Mouse (Mus musculus) lung, postnatal 0 days (tissue): ENCODE data around the gene Usp39. TPM values are rescaled to one million over a fixed set of nuclear protein-coding genes. Genes with fewer than 3 reads are reported as not detected.

Experiments
- ATAC-seq: fragments of 200-750 bp; cut with Nextera tagmentation; 2 replicates; pipeline ENCODE4 v1.8.0; 2017; ENCODE audit warnings: moderate library complexity
- DNase-seq: peaks from one replicate; pipeline ENCODE4 v3.0.0-alpha.2; 2016; ENCODE audit warnings: low spot score
- H3K27ac ChIP-seq: fragments of 300-500 bp; sonication (generic); 2 replicates; pipeline ENCODE4 v1.5.1; 2014; ENCODE audit warnings: antibody characterized with exemption, mild to moderate bottlenecking, low read length, mixed read lengths
- H3K27me3 ChIP-seq: fragments of 300-500 bp; sonication (generic); replicated peaks from 2 replicates; pipeline ENCODE4 v1.6.1; 2014; ENCODE audit warnings: low read length, mixed read lengths; ENCODE audit not compliant: insufficient read depth
- H3K36me3 ChIP-seq: fragments of 300-500 bp; sonication (generic); 2 replicates; pipeline ENCODE4 v1.6.1; 2014; ENCODE audit warnings: low read length, mixed read lengths; ENCODE audit not compliant: insufficient read depth
- H3K4me1 ChIP-seq: fragments of 300-500 bp; sonication (generic); 2 replicates; pipeline ENCODE4 v1.6.1; 2014; ENCODE audit warnings: antibody characterized with exemption, low read depth, low read length, mixed read lengths; ENCODE audit not compliant: insufficient read depth
- H3K4me2 ChIP-seq: fragments of 300-500 bp; sonication (generic); replicated peaks from 2 replicates; pipeline ENCODE4 v1.6.1; 2014; ENCODE audit warnings: low read depth, mild to moderate bottlenecking, low read length, moderate library complexity, mixed read lengths
- H3K4me3 ChIP-seq: fragments of 300-500 bp; sonication (generic); 2 replicates; pipeline ENCODE4 v1.5.1; 2014; ENCODE audit warnings: low read depth, low read length
- H3K9ac ChIP-seq: fragments of 300-500 bp; sonication (generic); replicated peaks from 2 replicates; pipeline ENCODE4 v1.6.1; 2014; ENCODE audit warnings: low read depth, mild to moderate bottlenecking
- H3K9me3 ChIP-seq: fragments of 300-500 bp; sonication (generic); 2 replicates; pipeline ENCODE4 v1.6.1; 2016; ENCODE audit warnings: low read length, mixed read lengths
- CTCF ChIP-seq: IDR thresholded peaks from 2 replicates; pipeline ENCODE4 v1.5.1; 2016; ENCODE audit warnings: antibody characterized with exemption, mild to moderate bottlenecking
- EP300 ChIP-seq: IDR thresholded peaks from 2 replicates; pipeline ENCODE4 v1.6.1; 2016; ENCODE audit warnings: antibody characterized with exemption, mild to moderate bottlenecking, control low read depth
- WGBS: fragments of 180-500 bp; shearing (Covaris S2); extraction: QIAGEN DNeasy Blood & Tissue Kit; methylation state at CpG from one replicate; pipeline ENCODE4 v1.1.7; 2014; 5-methylcytosine and 5-hydroxymethylcytosine counted together
- polyA plus RNA-seq: library from polyadenylated mRNA; unstranded; fragments of >200 nt; fragmentation: Nextera tagmentation; extraction: Ambion mirVana; gene quantifications from 2 replicates; pipeline ENCODE4 v1.2.1, GENCODE M21; 2015

Gene Usp39
- polyA plus RNA-seq, 1 experiment from 2014 or later, result 27.4 TPM

GRCm38 (mm10) chr6:72319019-72319418 is 26.0 kb downstream of the Usp39 start:
- TF ChIP-seq EP300 (no peak; the same call in 1 of the 2 replicates), CTCF (peak; percentile 75)
- DNase-seq, result peak; percentile 76
- Histone ChIP-seq H3K9me3 (no peaks in the 10 kb centered on the region), H3K36me3 (peaks cover 44% of the 10 kb centered on the region), H3K27me3 (no peaks in the 10 kb centered on the region), H3K27ac (no peak overlapping the region), H3K4me1 (no peaks in the 10 kb centered on the region), H3K9ac (no peak overlapping the region), H3K4me2 (no peak overlapping the region), H3K4me3 (no peak overlapping the region)
- 73% methylated on average over 11 of the region's 11 CpGs for WGBS
- ATAC-seq, result no peak

- DNase-seq (no peak), ATAC-seq (no peak)
- no peak overlapping the region for H3K9ac ChIP-seq
- TF ChIP-seq CTCF (no peak), EP300 (no peak)
- no peak overlapping the region for H3K27ac ChIP-seq
- H3K4me1 ChIP-seq, result no peaks in the 10 kb centered on the region
- H3K9me3 ChIP-seq, result no peaks in the 10 kb centered on the region
- WGBS, result 92% methylated on average over 4 of the region's 5 CpGs
- no peak overlapping the region for H3K4me3 ChIP-seq
- peaks cover 40% of the 10 kb centered on the region for H3K36me3 ChIP-seq
- no peaks in the 10 kb centered on the region for H3K27me3 ChIP-seq
- no peak overlapping the region for H3K4me2 ChIP-seq
Observed at GRCm38 (mm10) chr6:72318440-72318839, 26.5 kb downstream of the Usp39 start.

GRCm38 (mm10) chr6:72316044-72316443 is 28.9 kb downstream of the Usp39 start:
- peak; percentile 65 for DNase-seq
- peaks cover 31% of the 10 kb centered on the region for H3K36me3 ChIP-seq
- WGBS, result 51% methylated on average over 1 of the region's 1 CpGs
- no peaks in the 10 kb centered on the region for H3K4me1 ChIP-seq
- peak; percentile 72 for ATAC-seq
- H3K4me2 ChIP-seq, result no peak overlapping the region
- 0 out of 2 replicates have a peak overlapping the region, but pooled peaks have one; percentile 26 for H3K27ac ChIP-seq
- H3K9ac ChIP-seq, result no peak overlapping the region
- H3K4me3 ChIP-seq, result no peak overlapping the region
- TF ChIP-seq EP300 (peak; percentile 27; the same call in 1 of the 2 replicates), CTCF (no peak)
- no peaks in the 10 kb centered on the region for H3K9me3 ChIP-seq
- no peaks in the 10 kb centered on the region for H3K27me3 ChIP-seq

GRCm38 (mm10) chr6:72315384-72315783 is 29.6 kb downstream of the Usp39 start:
- Histone ChIP-seq H3K9ac (no peak overlapping the region), H3K27ac (peak overlapping the region; percentile 26; the same call in 1 of the 2 replicates), H3K4me1 (no peaks in the 10 kb centered on the region), H3K9me3 (no peaks in the 10 kb centered on the region), H3K27me3 (no peaks in the 10 kb centered on the region), H3K4me3 (no peak overlapping the region), H3K36me3 (peaks cover 25% of the 10 kb centered on the region), H3K4me2 (no peak overlapping the region)
- peak; percentile 13 for ATAC-seq
- no peak for DNase-seq
- TF ChIP-seq EP300 (no peak; the same call in 1 of the 2 replicates), CTCF (no peak)
- WGBS, result 76% methylated on average over 2 of the region's 2 CpGs

DNA sequence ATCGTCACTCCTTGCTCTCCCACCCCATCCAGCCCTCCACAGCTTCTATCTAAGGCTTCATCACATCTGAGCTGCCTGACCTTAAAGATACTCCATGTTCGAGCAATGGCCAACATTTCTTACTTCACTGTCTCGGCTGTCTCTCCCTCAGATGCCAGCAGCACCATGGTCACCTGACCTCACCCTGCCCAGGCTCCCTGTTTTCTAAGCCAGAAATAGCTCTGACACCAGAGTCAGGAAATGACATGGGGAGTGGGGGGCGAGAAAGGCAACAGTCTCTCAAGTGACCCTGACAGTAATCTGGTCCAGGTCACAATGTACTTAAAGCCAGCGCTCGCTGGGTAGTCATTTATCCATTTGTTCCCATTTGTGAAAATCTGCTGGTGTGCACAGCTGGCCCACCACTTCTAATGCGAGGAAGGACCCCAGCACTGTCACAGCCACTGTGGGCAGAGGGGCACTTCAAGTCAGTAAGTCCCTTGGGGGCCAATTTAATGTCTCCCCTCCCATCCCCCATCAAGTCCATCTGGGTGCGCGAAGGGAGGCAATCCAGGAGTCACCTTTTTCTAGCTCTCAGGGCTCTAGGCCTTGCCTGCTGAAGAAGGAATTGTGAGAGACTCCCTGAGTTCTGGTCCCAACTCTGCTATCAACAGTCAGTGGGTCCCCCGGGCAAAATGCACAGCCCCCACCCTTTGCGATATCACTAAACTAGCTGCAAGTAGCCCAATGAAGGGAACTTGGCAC is 31.7 kb downstream of the Usp39 start:
- Histone ChIP-seq H3K9me3 (no peaks in the 10 kb centered on the region), H3K27ac (no peak overlapping the region), H3K36me3 (peaks cover 13% of the 10 kb centered on the region), H3K27me3 (no peaks in the 10 kb centered on the region), H3K4me2 (no peak overlapping the region), H3K4me3 (no peak overlapping the region), H3K9ac (no peak overlapping the region), H3K4me1 (no peaks in the 10 kb centered on the region)
- ATAC-seq (no peak), DNase-seq (no peak)
- TF ChIP-seq CTCF, result no peak
- 0 out of 2 replicates have a peak, but pooled peaks have one; percentile 19 for TF ChIP-seq EP300
- WGBS, result 81% methylated on average over 11 of the region's 11 CpGs

DNA sequence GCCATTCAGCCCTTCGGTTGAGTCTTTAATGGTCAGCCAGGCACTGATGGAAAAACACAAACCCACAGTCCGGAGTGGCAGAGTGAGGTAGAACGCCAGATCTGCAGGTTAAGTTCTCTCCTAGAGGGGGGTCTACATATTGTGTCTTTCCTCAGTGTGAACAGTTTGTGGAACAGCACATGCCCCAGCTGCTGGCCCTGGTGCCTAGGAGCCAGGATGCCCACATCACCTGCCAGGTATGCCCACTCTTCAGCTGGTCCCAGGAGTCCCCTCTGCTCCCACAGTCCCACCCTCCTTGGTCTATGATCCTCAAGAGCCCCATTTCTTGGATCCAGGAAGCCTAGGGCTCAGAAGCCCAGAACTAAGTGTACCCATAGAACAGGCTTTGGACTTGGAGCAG is 32.8 kb downstream of the Usp39 start:
- H3K4me3 ChIP-seq, result no peak overlapping the region
- DNase-seq (no peak), ATAC-seq (no peak)
- no peak for TF ChIP-seq CTCF
- TF ChIP-seq EP300, result no peak
- H3K9me3 ChIP-seq, result no peaks in the 10 kb centered on the region
- H3K27me3 ChIP-seq, result no peaks in the 10 kb centered on the region
- H3K27ac ChIP-seq, result no peak overlapping the region
- WGBS, result 78% methylated on average over 3 of the region's 3 CpGs
- no peak overlapping the region for H3K9ac ChIP-seq
- no peak overlapping the region for H3K4me2 ChIP-seq
- no peaks in the 10 kb centered on the region for H3K4me1 ChIP-seq
- peaks cover 8% of the 10 kb centered on the region; the same call in 1 of the 2 replicates for H3K36me3 ChIP-seq
